Comparison of ENCODE assay signal across 9 mouse cellular contexts in the genomic region with DNA sequence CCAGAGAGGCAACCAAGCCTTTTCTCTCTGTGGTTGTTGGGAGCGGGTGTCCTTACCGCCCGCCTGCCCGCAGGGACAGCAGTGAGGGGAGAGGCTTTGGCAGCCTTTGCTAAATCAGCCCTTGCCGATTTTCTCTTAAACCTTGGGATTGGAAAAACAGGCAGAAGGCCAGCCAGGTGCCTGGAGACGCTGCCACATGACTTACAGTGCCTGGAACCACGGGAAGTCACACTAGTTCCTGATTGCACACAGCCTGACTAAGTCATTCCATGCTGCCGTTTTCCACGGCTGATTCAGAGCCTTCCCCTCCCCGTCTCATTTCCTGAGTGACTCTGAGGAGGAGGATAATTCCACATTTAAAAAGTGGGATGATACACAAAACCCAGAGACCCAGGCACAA. TPM values are rescaled to one million over a fixed set of nuclear protein-coding genes. Genes with fewer than 3 reads are reported as not detected.
DNase-seq lines count a peak whose midpoint lies in the region; ATAC-seq lines count a peak whose summit lies in the region.
"Had no signal": no experiment of that assay in that cellular context is flagged by ENCODE, and none has a peak within 500 bp of the region (broad histone marks: within the 10 kb centered on the region; RNA-seq: fewer than 3 reads in every experiment).

No protein-coding gene starts in this region.

- 36% methylated on average over 10 of the region's 10 CpGs for WGBS in heart, embryonic 15.5 days
- 28% methylated on average over 10 of the region's 10 CpGs for WGBS in limb, embryonic 12.5 days

- peak overlapping the region; percentile 71 for H3K4me3 ChIP-seq in megakaryocyte, embryonic 14.5 days (replicated peaks)
- H3K4me3 ChIP-seq in heart, embryonic 15.5 days = no peak overlapping the region
- H3K4me3 ChIP-seq in limb, embryonic 12.5 days (replicated peaks) = 0 out of 2 replicates have a peak overlapping the region, but pooled peaks have one; percentile 9

- no peak for ATAC-seq in megakaryocyte, adult 5-6 weeks (ENCODE audit: poor library complexity, severe bottlenecking)
- no peak for ATAC-seq in heart, embryonic 15.5 days (replicated peaks; ENCODE audit: insufficient number of reproducible peaks, insufficient read depth, low FRiP score, low read depth)
- 0 out of 2 replicates have a peak, but pooled peaks have one; percentile 18 for ATAC-seq in limb, embryonic 12.5 days (ENCODE audit: insufficient number of reproducible peaks, insufficient read depth, low FRiP score, low TSS enrichment, low read depth)
- no peak for ATAC-seq in megakaryocyte progenitor cell, adult 5-6 weeks (replicated peaks; ENCODE audit: poor library complexity)

- no peak overlapping the region for H3K4me2 ChIP-seq in heart, embryonic 15.5 days
- H3K4me2 ChIP-seq in limb, embryonic 12.5 days = peak overlapping the region; percentile 42

- H3K9me3 ChIP-seq in megakaryocyte, embryonic 14.5 days = no peaks in the 10 kb centered on the region
- H3K9me3 ChIP-seq in heart, embryonic 15.5 days (replicated peaks) = no peaks in the 10 kb centered on the region
- no peaks in the 10 kb centered on the region for H3K9me3 ChIP-seq in limb, embryonic 12.5 days

- DNase-seq in cerebellum, adult 9-10 months = peak; percentile 37
- no peak for DNase-seq in cerebellum, adult 11 months
- no peak for DNase-seq in layer of hippocampus, adult 9-11 months
- DNase-seq: gastrocnemius, postnatal 36 days had no signal

- H3K4me1 ChIP-seq in megakaryocyte, embryonic 14.5 days = peaks cover 35% of the 10 kb centered on the region
- H3K4me1 ChIP-seq in heart, embryonic 15.5 days (replicated peaks) = peaks cover 63% of the 10 kb centered on the region
- peaks cover 62% of the 10 kb centered on the region for H3K4me1 ChIP-seq in limb, embryonic 12.5 days (replicated peaks)

- peaks cover 35% of the 10 kb centered on the region for H3K27me3 ChIP-seq in megakaryocyte, embryonic 14.5 days (replicated peaks)
- no peaks in the 10 kb centered on the region for H3K27me3 ChIP-seq in heart, embryonic 15.5 days
- no peaks in the 10 kb centered on the region for H3K27me3 ChIP-seq in limb, embryonic 12.5 days

- H3K27ac ChIP-seq in heart, embryonic 15.5 days = peak overlapping the region; percentile 60
- peak overlapping the region; percentile 88 for H3K27ac ChIP-seq in limb, embryonic 12.5 days

- no peaks in the 10 kb centered on the region for H3K36me3 ChIP-seq in megakaryocyte, embryonic 14.5 days (replicated peaks; ENCODE audit: low read length)
- no peaks in the 10 kb centered on the region for H3K36me3 ChIP-seq in heart, embryonic 15.5 days
- no peaks in the 10 kb centered on the region for H3K36me3 ChIP-seq in limb, embryonic 12.5 days

- H3K9ac ChIP-seq in heart, embryonic 15.5 days = no peak overlapping the region
- H3K9ac ChIP-seq in limb, embryonic 12.5 days (replicated peaks) = no peak overlapping the region

RNA-seq across cellular contexts. Expression of a gene that starts 47.3 kb away (rescaled TPM):
- polyA plus RNA-seq in megakaryocyte, embryonic 14.5 days (2012; ENCODE audit: insufficient read depth, low replicate concordance) = 2.4 and 3.6 TPM in 2 replicates
- total RNA-seq in megakaryocyte, adult 5-6 weeks (2015) = 8.6 and 8.8 TPM in 2 replicates
- total RNA-seq in megakaryocyte, adult 5-6 weeks (2017) = 8.8 and 11.5 TPM in 2 replicates
- polyA plus RNA-seq in heart, embryonic 15.5 days (2015; fragmentation: Nextera tagmentation; extraction: Ambion mirVana) = 85.3 and 94.4 TPM in 2 replicates
- 32.3 and 32.6 TPM in 2 replicates for polyA plus RNA-seq in limb, embryonic 12.5 days (2016; fragmentation: Nextera tagmentation; extraction: Ambion mirVana)
- total RNA-seq in megakaryocyte progenitor cell, adult 5-6 weeks (2015) = 6.9 and 7.8 TPM in 2 replicates
- 8.4 and 8.6 TPM in 2 replicates for total RNA-seq in megakaryocyte progenitor cell, adult 5-6 weeks (2017)
